Mouse (Mus musculus) bone marrow, adult 2 months (tissue): ENCODE results near the gene Ndufb10.

Experiments used
- CTCF ChIP-seq: fragments of 200-500 bp; IDR thresholded peaks from 2 replicates; pipeline ENCODE4 v1.5.1; 2011; ENCODE audit warnings: low read length, control low read depth; ENCODE audit not compliant: control insufficient read depth, insufficient read depth
- POLR2A ChIP-seq: fragments of 200-500 bp; IDR thresholded peaks from 2 replicates; pipeline ENCODE4 v1.6.1; 2011; ENCODE audit warnings: low read depth, mild to moderate bottlenecking, control low read depth, low read length, borderline replicate concordance; ENCODE audit not compliant: control insufficient read depth

GRCm38 (mm10) chr17:24769146-24769545 lies 44.9 kb upstream of the Ndufb10 start:
- no peak for TF ChIP-seq CTCF
- TF ChIP-seq POLR2A, result no peak
